Mouse (Mus musculus): Measurements from ENCODE around the gene Rcan1. TPM values are rescaled to one million over a fixed set of nuclear protein-coding genes. Genes with fewer than 3 reads are reported as not detected.

Rcan1 gene
- total RNA-seq, 2 experiments from 2014 or later: 95.4 to 129 TPM

DNA sequence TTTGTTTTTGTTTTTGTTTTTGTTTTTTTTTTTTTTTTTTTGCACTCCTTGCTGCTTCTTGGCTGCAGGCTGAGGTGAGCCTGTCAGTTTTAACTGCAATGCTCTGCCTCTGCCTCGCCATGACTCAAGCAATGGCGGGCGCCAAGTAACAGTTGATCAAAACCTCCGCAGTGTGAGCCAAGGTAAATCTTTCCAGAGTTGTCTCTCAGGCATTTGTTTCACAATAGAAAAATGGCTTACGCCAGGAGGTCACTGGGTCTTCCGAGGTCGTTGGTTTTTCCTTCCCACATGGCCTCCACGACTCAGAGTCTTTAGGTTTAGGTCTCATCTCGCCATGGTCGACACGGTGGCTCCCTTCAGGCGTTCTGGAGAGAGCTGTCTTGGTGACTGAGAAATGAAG lies 117.4 kb downstream of the Rcan1 start:
- no peak for DNase-seq

DNA sequence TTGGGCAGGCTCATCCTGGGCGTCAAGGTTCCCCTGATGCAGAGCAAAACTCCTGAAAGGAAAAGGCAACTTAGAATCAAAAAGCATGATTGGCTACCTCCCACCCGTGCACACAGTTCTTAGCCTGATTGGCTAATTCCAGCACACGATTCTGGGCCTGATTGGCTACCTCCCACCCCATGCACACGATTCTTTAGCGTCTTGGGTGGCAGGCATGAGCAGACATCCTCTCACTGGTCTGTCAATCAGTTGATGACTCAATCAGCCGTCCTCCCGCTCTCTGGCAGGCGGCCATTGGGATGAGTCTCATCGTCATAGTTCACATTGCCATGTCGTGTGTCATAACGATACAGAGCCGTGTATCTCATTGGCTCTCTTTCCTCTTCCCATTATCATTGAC lies 121.7 kb downstream of the Rcan1 start:
- DNase-seq: no peak

DNA sequence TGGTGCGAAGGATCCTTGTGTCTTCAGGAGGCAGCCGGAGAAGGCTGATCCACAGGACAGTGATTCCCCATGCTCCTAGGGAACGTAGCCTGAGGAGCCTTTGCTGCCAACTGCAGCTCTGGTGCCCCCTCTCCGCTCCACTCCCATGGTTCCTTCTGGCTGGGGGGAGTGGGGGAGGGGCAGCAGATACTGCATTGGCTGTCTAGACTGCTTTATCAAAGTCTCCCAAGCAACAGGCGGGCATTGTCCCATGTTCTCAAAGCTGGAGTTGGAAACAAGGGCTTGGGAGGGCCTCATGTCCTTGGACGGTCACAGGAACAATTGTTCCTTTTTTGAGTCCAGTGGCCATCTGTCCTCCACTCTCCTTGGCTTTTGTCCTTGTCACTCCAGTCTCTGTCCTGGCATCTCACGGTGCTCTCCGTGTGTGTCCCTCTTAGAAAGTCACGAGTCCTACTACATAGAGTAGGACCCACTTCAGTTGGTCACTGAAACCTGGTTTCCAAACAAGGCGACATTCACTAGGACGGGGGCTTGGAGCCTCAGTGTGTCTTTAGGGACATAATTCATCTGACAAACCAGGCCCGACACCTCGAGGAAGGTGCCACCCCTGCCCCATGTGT lies 124.3 kb downstream of the Rcan1 start:
- peak; percentile 82 to 86 for DNase-seq

DNA sequence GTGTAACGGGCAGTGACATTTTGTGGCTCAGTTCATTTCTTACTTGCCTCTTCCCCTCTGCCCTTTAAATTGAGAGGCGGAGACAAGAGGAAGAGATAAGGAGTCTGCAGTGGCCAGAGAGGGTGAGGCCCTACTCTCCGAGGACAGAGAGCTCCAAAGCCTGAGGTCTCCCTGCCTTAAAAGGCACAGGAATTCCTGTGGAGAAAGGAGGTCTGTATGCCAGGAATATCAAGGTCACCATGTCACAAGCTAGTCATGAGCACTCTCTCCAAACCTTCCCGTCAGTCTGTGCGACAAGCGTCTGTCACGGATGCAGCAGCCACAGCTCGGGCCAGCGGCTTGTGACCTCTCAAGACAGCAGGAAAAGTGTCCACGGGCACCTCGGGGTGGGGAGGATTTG lies 125.5 kb downstream of the Rcan1 start:
- DNase-seq: peak; percentile 82 to 87

Other genes starting within 250 kb of the Rcan1 start
- not detected for gene Kcne2, start 178.5 kb downstream of the Rcan1 start, total RNA-seq (2021)
- gene Smim11, start 169.6 kb downstream of the Rcan1 start, total RNA-seq (2021): 10 to 100 TPM; 80.8 to 88.3 TPM
- 1 to 10 TPM in 1 of 2 experiments, under 1 TPM in 1; 0.87 to 1.1 TPM for gene Fam243, start 149.4 kb downstream of the Rcan1 start, total RNA-seq (2021)
- gene Kcne1, start 111.4 kb downstream of the Rcan1 start, total RNA-seq (2021): 1 to 10 TPM; 7.1 to 7.8 TPM
- gene Clic6, start 14.9 kb upstream of the Rcan1 start, total RNA-seq (2021): 1 to 10 TPM in 1 of 2 experiments, under 1 TPM in 1; 0.37 to 1.1 TPM